Mouse (Mus musculus) A20 (cell line): ENCODE results near the gene Parm1.

Source experiments
- DNase-seq: peaks from one replicate; pipeline ENCODE4 v3.0.0-alpha.2; 2011; ENCODE audit warnings: low read depth, low spot score

Parm1 gene

GRCm38 (mm10) chr5:91653061-91653915 lies 135.9 kb downstream of the Parm1 start:
- DNase-seq, result no peak

- DNase-seq, result no peak
Observed at GRCm38 (mm10) chr5:91654331-91655048, 137.1 kb downstream of the Parm1 start.

GRCm38 (mm10) chr5:91655263-91655662 lies 137.8 kb downstream of the Parm1 start:
- peak; percentile 20 for DNase-seq

GRCm38 (mm10) chr5:91662715-91663114 lies 145.3 kb downstream of the Parm1 start:
- DNase-seq, result no peak

GRCm38 (mm10) chr5:91667127-91667526 lies 149.7 kb downstream of the Parm1 start:
- no peak for DNase-seq

GRCm38 (mm10) chr5:91669235-91669634 lies 151.8 kb downstream of the Parm1 start:
- DNase-seq, result no peak
